Mouse (Mus musculus) kidney, embryonic 15.5 days (tissue): Measurements from ENCODE around the gene Ltv1. TPM values are rescaled to one million over a fixed set of nuclear protein-coding genes. Genes with fewer than 3 reads are reported as not detected.

ENCODE experiments used
- ATAC-seq: fragments of 200-750 bp; cut with Nextera tagmentation; replicated peaks from 2 replicates; pipeline ENCODE4 v1.8.0; 2017; ENCODE audit warnings: moderate TSS enrichment; ENCODE audit not compliant: low FRiP score
- H3K27ac ChIP-seq: fragments of 300-500 bp; sonication (generic); 2 replicates; pipeline ENCODE4 v1.5.1; 2015; ENCODE audit warnings: mild to moderate bottlenecking, inconsistent platforms
- H3K27me3 ChIP-seq: fragments of 300-500 bp; sonication (generic); 2 replicates; pipeline ENCODE4 v1.6.1; 2015; ENCODE audit warnings: inconsistent platforms
- H3K36me3 ChIP-seq: fragments of 300-500 bp; sonication (generic); 2 replicates; pipeline ENCODE4 v1.6.1; 2015; ENCODE audit warnings: inconsistent platforms
- H3K4me1 ChIP-seq: fragments of 300-500 bp; sonication (generic); 2 replicates; pipeline ENCODE4 v1.6.1; 2015; ENCODE audit warnings: inconsistent platforms
- H3K4me2 ChIP-seq: fragments of 300-500 bp; sonication (generic); 2 replicates; pipeline ENCODE4 v1.6.1; 2015; ENCODE audit warnings: moderate library complexity, mild to moderate bottlenecking, inconsistent platforms
- H3K4me3 ChIP-seq: fragments of 300-500 bp; sonication (generic); replicated peaks from 2 replicates; pipeline ENCODE4 v1.5.1; 2015; ENCODE audit warnings: mild to moderate bottlenecking, inconsistent platforms
- H3K9ac ChIP-seq: fragments of 300-500 bp; sonication (generic); 2 replicates; pipeline ENCODE4 v1.6.1; 2015; ENCODE audit warnings: mild to moderate bottlenecking, inconsistent platforms
- H3K9me3 ChIP-seq: fragments of 300-500 bp; sonication (generic); replicated peaks from 2 replicates; pipeline ENCODE4 v1.6.1; 2016; ENCODE audit warnings: inconsistent platforms
- WGBS: fragments of 180-500 bp; shearing (Covaris S2); methylation state at CpG from one replicate; pipeline ENCODE4 v1.1.7; 2015; ENCODE audit warnings: mixed read lengths; 5-methylcytosine and 5-hydroxymethylcytosine counted together
- polyA plus RNA-seq: library from polyadenylated mRNA; unstranded; fragments of >200 nt; fragmentation: Nextera tagmentation; extraction: Ambion mirVana; gene quantifications from 2 replicates; pipeline ENCODE4 v1.2.1, GENCODE M21; 2015

Gene Ltv1
- polyA plus RNA-seq, 1 experiment from 2014 or later, result 63.0 TPM

DNA sequence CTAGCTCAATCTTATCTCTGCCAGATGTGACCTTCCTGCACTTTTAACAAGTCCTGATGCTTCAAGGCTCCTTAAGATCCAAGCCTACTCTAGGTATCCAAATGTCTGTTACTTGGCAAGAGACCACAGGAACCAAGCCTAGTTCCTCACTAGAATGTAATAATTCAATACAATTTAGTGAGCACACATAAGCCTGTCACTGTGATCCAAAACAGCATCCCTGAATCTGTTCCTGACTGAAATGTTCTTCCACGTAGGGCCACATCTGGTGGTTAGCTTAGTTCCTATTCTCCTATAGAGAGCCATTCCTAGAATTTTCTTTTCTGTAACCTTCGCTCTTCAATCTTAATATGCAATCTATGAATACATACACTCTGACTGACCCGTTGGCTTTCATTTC is 6.2 kb downstream of the Ltv1 start:
- no peaks in the 10 kb centered on the region for H3K27me3 ChIP-seq
- no peaks in the 10 kb centered on the region for H3K4me1 ChIP-seq
- peaks cover 80% of the 10 kb centered on the region for H3K36me3 ChIP-seq
- no peak overlapping the region for H3K9ac ChIP-seq
- no peak for ATAC-seq
- H3K27ac ChIP-seq, result no peak overlapping the region
- 71% methylated on average over 3 of the region's 3 CpGs for WGBS
- no peak overlapping the region for H3K4me2 ChIP-seq
- no peak overlapping the region for H3K4me3 ChIP-seq
- H3K9me3 ChIP-seq, result no peaks in the 10 kb centered on the region

DNA sequence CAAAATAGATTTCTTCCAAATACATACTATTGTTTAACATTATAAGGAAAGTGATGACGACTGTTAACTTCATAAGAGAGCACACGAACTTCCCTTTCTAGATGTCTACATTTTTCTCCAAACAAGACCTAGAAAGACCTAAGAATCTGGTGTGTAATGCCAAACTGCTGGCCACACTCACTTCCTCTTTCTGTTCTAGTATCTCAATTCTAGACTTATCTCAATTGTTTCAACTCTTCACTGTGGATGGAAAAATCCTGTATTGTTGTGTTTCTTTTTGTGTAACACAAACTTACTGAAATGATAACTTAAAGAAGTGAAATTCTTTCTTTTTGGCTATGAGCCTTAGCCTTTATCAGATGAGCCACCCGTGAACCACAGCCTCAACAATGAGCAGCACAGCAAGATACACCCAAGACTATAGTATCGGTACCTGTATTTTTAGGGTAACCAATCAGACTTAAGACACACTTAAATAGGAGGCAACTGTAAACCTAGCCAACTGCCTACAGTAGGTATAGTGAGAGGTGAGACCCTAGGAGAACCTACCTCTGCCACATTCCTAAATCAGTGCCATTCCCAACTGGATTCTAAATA is 8.7 kb downstream of the Ltv1 start:
- Histone ChIP-seq H3K9ac (no peak overlapping the region), H3K36me3 (peaks cover 87% of the 10 kb centered on the region), H3K27ac (no peak overlapping the region), H3K27me3 (no peaks in the 10 kb centered on the region), H3K4me1 (no peaks in the 10 kb centered on the region), H3K9me3 (no peaks in the 10 kb centered on the region), H3K4me3 (no peak overlapping the region), H3K4me2 (no peak overlapping the region)
- 91% methylated on average over 4 of the region's 4 CpGs for WGBS
- no peak for ATAC-seq

DNA sequence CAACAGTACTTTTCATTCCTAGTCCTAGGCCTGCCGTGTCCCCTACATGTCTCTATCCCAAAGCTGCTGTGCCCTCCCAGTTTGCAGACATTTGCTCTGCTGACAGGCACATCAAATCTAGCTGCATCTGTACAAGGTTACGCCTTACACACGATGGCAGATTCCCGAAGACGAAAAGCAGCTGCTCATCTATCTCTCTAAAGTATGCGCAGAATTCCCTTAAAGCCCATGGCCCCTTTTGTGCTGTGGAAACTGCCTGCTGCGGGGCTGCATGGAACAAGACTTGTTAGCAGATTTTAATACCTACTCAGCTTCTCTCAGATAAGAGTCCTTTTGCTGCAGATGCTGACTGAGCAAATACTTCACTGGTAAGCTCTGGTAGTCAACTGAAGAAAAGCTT is 12.8 kb downstream of the Ltv1 start:
- ATAC-seq, result no peak
- no peaks in the 10 kb centered on the region for H3K4me1 ChIP-seq
- H3K27ac ChIP-seq, result no peak overlapping the region
- H3K9ac ChIP-seq, result no peak overlapping the region
- H3K27me3 ChIP-seq, result no peaks in the 10 kb centered on the region
- WGBS, result 90% methylated on average over 7 of the region's 7 CpGs
- no peaks in the 10 kb centered on the region for H3K9me3 ChIP-seq
- no peak overlapping the region for H3K4me3 ChIP-seq
- peaks cover 88% of the 10 kb centered on the region for H3K36me3 ChIP-seq
- H3K4me2 ChIP-seq, result no peak overlapping the region

DNA sequence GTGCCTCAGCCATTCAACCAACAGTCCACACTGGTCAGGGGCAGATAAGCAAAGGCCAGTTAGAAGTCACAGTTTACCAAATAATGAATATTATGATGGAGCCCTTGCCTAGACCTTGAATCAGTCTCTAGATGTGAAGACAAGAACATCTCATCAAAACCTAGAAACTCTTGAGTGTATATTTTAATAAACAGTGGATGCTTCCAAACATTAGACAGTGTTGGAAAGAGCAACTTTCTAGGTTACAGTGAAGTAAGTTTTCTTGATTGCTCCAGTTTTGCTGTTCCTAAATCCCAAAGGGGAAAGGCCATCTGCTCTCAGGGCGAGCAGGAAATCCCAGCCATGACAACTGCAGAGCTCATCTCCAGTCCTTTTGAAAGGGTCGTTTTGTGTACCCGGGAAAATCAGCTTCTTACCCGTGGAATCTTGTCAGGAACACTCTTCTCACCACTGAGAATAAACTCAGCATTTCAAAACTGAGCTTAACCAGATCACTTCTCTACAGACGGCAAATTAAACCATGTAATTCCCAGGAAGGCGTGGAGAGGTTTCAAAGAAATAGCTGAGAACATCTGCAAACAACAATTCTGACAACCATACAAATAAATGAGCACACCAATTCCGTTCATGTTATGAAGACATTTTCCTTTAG is 14.9 kb downstream of the Ltv1 start, which contains the start of gene Zc2hc1b:
TSS of gene Zc2hc1b (minus strand) at position 51 of the 652 bp plus-strand sequence.
- Histone ChIP-seq H3K9me3 (no peaks in the 10 kb centered on the region), H3K4me3 (no peak within 1 kb of the TSS), H3K27me3 (no peaks in the 10 kb centered on the region), H3K4me2 (no peak within 1 kb of the TSS), H3K27ac (no peak within 1 kb of the TSS), H3K9ac (no peak within 1 kb of the TSS), H3K4me1 (peaks cover under 1% of the 10 kb centered on the region), H3K36me3 (peaks cover 71% of the 10 kb centered on the region)
- no peak for ATAC-seq
- WGBS, result 85% methylated on average over 7 of the region's 7 CpGs

DNA sequence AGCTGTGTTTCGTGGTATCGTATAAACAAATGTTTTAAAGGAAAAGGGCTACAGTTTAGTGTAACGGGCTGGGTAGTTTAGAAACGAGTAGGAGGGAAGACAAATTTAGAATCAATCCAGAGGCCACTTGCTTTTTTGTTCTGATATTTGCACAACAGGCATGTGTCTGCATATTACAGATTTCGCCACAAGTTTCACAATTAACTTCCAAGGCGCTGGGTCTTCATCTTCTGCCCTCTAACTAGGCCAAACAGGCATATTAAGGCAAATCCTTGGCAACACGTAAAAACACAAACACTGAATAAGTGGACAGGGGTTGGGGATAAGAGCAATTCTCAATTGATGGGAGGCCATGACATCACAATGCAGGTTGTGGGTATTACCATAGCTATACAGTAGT is 17.1 kb downstream of the Ltv1 start:
- Histone ChIP-seq H3K27ac (no peak overlapping the region), H3K4me2 (no peak overlapping the region), H3K4me3 (no peak overlapping the region), H3K9ac (no peak overlapping the region), H3K27me3 (no peaks in the 10 kb centered on the region), H3K4me1 (peaks cover 17% of the 10 kb centered on the region), H3K9me3 (no peaks in the 10 kb centered on the region), H3K36me3 (peaks cover 49% of the 10 kb centered on the region)
- 90% methylated on average over 7 of the region's 7 CpGs for WGBS
- no peak for ATAC-seq

DNA sequence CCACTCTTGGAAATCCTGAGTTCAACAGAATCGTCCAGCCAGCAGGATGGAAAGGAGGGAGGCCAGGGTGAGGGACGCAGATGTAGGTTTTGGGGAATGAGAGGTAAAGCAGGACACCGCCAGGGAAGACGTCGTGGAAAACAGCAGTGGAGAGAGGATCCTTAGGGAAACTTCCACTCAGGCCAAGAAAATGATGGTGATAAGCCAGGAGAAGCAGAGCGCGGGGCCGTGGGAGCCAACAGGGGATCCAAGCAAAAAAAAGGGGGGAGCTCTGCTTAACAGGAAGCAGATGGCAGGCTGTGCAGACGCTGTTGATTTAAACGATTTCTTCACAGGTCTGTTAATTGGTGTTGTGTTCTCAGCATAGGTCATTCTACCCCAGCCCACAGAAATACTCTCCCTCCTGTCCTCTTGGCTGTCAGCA is 20.2 kb downstream of the Ltv1 start:
- Histone ChIP-seq H3K4me3 (no peak overlapping the region), H3K27me3 (no peaks in the 10 kb centered on the region), H3K36me3 (peaks cover 19% of the 10 kb centered on the region), H3K4me2 (no peak overlapping the region), H3K9ac (no peak overlapping the region), H3K27ac (peak overlapping the region; percentile 51; the same call in 1 of the 2 replicates), H3K9me3 (no peaks in the 10 kb centered on the region), H3K4me1 (peaks cover 24% of the 10 kb centered on the region)
- no peak for ATAC-seq
- 26% methylated on average over 10 of the region's 10 CpGs for WGBS

DNA sequence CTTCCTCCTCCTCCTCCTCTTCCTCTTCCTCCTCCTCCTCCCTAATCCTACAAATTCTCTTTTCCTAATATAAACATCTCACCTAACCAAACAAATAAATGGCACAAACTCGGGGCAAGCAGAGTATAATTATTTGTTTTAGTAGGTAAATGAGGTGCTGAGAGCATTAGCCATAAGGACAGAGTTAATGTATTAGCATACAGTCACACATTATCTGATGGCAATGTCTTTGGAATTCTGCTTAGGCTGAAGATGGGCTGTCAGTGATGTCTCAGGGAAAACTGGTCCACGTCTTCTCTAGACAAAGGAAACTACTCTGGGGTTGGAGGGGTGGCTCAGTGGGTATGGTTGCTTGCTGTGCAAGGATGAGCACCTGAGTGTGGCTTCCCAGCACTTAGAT is 21.5 kb downstream of the Ltv1 start:
- Histone ChIP-seq H3K9me3 (no peaks in the 10 kb centered on the region), H3K27ac (no peak overlapping the region), H3K9ac (no peak overlapping the region), H3K4me2 (no peak overlapping the region), H3K36me3 (peaks cover 7% of the 10 kb centered on the region; the same call in 1 of the 2 replicates), H3K4me3 (no peak overlapping the region), H3K4me1 (peaks cover 24% of the 10 kb centered on the region), H3K27me3 (no peaks in the 10 kb centered on the region)
- no peak for ATAC-seq
- WGBS, result 38% methylated on average over 2 of the region's 2 CpGs

DNA sequence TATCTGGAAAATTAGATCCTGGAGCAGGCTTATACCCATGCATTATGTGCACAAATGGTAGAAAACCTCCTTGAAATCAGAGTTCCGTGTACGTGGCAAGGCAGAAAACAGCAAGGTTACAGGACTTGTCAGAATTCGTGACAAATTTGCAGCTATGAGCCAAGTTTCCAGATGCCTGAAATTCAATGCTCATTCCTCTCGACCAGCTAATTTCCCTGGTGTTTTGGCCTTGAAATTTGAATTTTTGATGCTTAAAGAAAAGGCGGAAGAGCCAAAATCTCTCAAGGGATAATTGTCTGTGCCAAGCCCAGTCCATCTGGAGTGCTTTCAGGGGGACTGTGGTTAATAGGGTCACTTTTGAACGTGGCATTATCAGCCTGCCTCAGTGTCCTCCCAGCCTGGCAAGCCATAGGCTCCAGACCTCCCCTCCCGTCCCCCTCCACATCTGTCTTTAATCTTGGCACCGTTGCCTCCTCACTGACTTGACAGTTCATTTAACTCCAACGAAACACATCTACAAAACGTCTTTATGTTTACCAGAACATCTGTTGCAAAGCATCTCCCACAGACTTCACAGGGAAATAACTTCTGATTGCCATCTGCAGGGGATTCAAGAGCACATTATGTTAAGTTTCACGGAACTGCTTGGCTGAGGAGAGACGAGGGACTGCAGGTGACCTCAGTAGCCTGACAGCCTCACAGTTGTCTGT is 22.1 kb downstream of the Ltv1 start:
- H3K4me3 ChIP-seq, result no peak overlapping the region
- H3K36me3 ChIP-seq, result peaks cover 2% of the 10 kb centered on the region; the same call in 1 of the 2 replicates
- no peak overlapping the region for H3K9ac ChIP-seq
- H3K4me1 ChIP-seq, result peaks cover 24% of the 10 kb centered on the region
- no peaks in the 10 kb centered on the region for H3K27me3 ChIP-seq
- 32% methylated on average over 12 of the region's 12 CpGs for WGBS
- ATAC-seq, result no peak
- no peak overlapping the region for H3K4me2 ChIP-seq
- no peaks in the 10 kb centered on the region for H3K9me3 ChIP-seq
- no peak overlapping the region for H3K27ac ChIP-seq

DNA sequence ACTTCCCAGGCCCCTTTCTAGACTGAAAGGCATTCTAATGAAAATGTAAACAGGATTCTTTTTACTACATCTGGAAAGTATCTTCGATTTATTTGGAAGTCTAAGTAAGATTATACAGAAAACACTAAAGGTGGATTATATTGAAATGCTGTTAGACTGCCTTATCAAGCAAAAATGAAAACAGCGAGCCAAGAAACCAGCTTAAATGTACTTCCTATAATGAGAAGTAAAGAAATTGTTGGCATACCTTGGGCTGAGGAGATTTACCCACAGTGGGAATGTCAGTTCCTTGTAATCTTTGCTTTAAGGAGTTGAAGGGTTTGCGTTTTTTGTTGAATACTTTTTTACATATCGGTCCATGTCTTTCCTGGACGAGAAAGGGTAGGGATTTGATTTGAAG is 24.5 kb downstream of the Ltv1 start:
- 83% methylated on average over 5 of the region's 5 CpGs for WGBS
- H3K4me2 ChIP-seq, result no peak overlapping the region
- H3K27ac ChIP-seq, result no peak overlapping the region
- H3K4me3 ChIP-seq, result no peak overlapping the region
- peaks cover 24% of the 10 kb centered on the region for H3K4me1 ChIP-seq
- no peaks in the 10 kb centered on the region for H3K36me3 ChIP-seq
- no peak overlapping the region for H3K9ac ChIP-seq
- ATAC-seq, result no peak
- H3K9me3 ChIP-seq, result no peaks in the 10 kb centered on the region
- no peaks in the 10 kb centered on the region for H3K27me3 ChIP-seq

DNA sequence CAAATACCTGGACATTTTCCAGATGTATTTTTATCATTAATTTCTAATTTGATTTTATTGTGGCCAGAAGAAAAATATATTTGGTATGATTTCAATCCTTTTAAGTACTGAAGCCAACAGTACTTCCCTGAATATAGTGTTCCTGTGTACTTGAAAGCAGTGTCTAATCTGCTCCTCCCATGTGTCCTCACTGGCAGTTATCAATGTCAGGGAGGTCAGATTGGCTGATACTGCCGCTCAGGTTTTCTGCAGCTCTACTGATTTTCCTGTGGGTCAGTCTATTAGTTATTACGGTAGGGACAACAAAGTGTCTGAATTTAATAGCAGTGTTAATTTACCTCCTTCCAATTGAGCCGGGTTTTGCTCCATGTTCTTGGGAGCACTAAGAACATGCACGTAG is 30.9 kb downstream of the Ltv1 start:
- WGBS, result 78% methylated on average over 4 of the region's 4 CpGs
- no peaks in the 10 kb centered on the region for H3K27me3 ChIP-seq
- H3K27ac ChIP-seq, result no peak overlapping the region
- no peak overlapping the region for H3K9ac ChIP-seq
- no peaks in the 10 kb centered on the region for H3K36me3 ChIP-seq
- no peaks in the 10 kb centered on the region for H3K9me3 ChIP-seq
- no peak overlapping the region for H3K4me3 ChIP-seq
- ATAC-seq, result no peak
- H3K4me2 ChIP-seq, result no peak overlapping the region
- H3K4me1 ChIP-seq, result no peaks in the 10 kb centered on the region

DNA sequence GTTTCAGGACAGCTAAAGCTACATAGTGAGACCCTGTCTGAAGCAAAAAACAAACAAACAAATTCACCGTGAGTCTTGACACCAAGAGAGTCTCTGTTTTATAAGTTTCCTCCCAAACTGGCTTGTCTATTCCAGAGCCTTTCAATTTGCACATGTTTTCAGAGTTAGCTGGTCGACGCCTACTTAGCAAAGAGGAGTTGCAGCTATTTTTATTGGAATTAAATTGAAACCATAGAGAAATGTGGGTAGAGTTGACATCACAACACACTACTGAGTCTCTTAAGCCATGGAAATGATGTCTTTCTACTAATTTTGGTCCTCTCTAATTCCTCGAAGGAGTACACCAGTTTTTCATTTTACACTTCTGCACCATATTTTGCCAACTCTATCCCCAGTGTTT is 32.1 kb downstream of the Ltv1 start:
- Histone ChIP-seq H3K27me3 (no peaks in the 10 kb centered on the region), H3K36me3 (no peaks in the 10 kb centered on the region), H3K4me2 (no peak overlapping the region), H3K9ac (no peak overlapping the region), H3K4me3 (no peak overlapping the region), H3K9me3 (no peaks in the 10 kb centered on the region), H3K4me1 (no peaks in the 10 kb centered on the region), H3K27ac (no peak overlapping the region)
- WGBS, result 84% methylated on average over 4 of the region's 4 CpGs
- ATAC-seq, result no peak

DNA sequence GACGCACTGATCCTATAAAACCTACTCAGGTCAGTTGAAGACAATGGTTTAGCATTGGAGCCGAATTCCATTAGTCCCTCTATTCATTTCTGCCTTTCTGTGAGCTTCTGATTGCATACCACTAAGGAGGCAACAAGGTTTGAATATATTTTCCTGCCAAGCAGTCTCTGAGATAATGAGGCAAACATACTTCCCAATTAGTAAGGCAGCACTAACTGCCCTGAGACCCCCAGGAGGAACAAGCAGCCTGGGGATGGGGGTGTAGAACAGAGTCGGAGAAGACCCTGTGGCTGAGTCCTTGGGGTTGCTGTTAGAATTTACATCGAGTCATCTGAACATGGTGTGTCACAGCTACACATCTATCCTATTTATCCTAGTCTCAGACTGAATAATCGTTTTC is 37.6 kb downstream of the Ltv1 start:
- no peak overlapping the region for H3K4me2 ChIP-seq
- H3K9me3 ChIP-seq, result no peaks in the 10 kb centered on the region
- no peaks in the 10 kb centered on the region for H3K4me1 ChIP-seq
- no peak overlapping the region for H3K9ac ChIP-seq
- H3K36me3 ChIP-seq, result no peaks in the 10 kb centered on the region
- 88% methylated on average over 5 of the region's 5 CpGs for WGBS
- ATAC-seq, result no peak
- no peak overlapping the region for H3K4me3 ChIP-seq
- no peak overlapping the region for H3K27ac ChIP-seq
- H3K27me3 ChIP-seq, result no peaks in the 10 kb centered on the region
